Mouse (Mus musculus) G1E (cell line): ENCODE results near the gene Cdkal1. TPM values are rescaled to one million over a fixed set of nuclear protein-coding genes. Genes with fewer than 3 reads are reported as not detected.

Experiments
- ATAC-seq: 2 replicates; pipeline ENCODE4 v1.8.0; 2016; ENCODE audit warnings: mild to moderate bottlenecking; ENCODE audit not compliant: insufficient number of reproducible peaks, poor library complexity, low FRiP score, severe bottlenecking; ENCODE audit errors: extremely low read depth
- DNase-seq: peaks from one replicate; pipeline ENCODE4 v3.0.0; 2012; ENCODE audit warnings: low spot score
- H3K27me3 ChIP-seq: 2 replicates; pipeline ENCODE4 v1.6.1; 2012; ENCODE audit warnings: mild to moderate bottlenecking, low read length, inconsistent platforms; ENCODE audit not compliant: insufficient read depth
- H3K36me3 ChIP-seq: replicated peaks from 2 replicates; pipeline ENCODE3; 2012; ENCODE audit warnings: mild to moderate bottlenecking, inconsistent platforms
- H3K4me1 ChIP-seq: 2 replicates; pipeline ENCODE4 v1.6.1; 2012; ENCODE audit warnings: low read depth, low read length, inconsistent platforms, mixed read lengths; ENCODE audit not compliant: insufficient read depth
- H3K4me3 ChIP-seq: 2 replicates; pipeline ENCODE4 v1.5.1; 2012; ENCODE audit warnings: low read depth, mild to moderate bottlenecking, inconsistent platforms, low read length, moderate library complexity, mixed read lengths
- H3K9me3 ChIP-seq: replicated peaks from 2 replicates; pipeline ENCODE4 v1.6.1; 2012; ENCODE audit warnings: inconsistent platforms
- CTCF ChIP-seq: IDR thresholded peaks from 2 replicates; pipeline ENCODE4 v1.5.1; 2012; ENCODE audit warnings: low read depth, low read length, inconsistent platforms, mixed read lengths
- GATA1 ChIP-seq: IDR thresholded peaks from 2 replicates; pipeline ENCODE4 v1.6.1; 2012; ENCODE audit warnings: borderline replicate concordance, low read length, inconsistent platforms, mixed read lengths
- GATA2 ChIP-seq: IDR thresholded peaks from 2 replicates; pipeline ENCODE4 v1.6.1; 2012; ENCODE audit warnings: low read depth, low read length, inconsistent platforms, borderline replicate concordance
- POLR2AphosphoS5 ChIP-seq: IDR thresholded peaks from 2 replicates; pipeline ENCODE4 v1.6.1; 2012; ENCODE audit warnings: low read depth, low read length, inconsistent platforms; ENCODE audit not compliant: insufficient replicate concordance
- TAL1 ChIP-seq: conservative IDR thresholded peaks from 2 replicates; pipeline ENCODE4 v1.6.1; 2012; ENCODE audit warnings: low read depth, low read length, inconsistent platforms, mixed read lengths
- polyA plus RNA-seq: library from polyadenylated mRNA; stranded (reverse); fragments of >175 nt; gene quantifications from 2 replicates; pipeline ENCODE4 v1.2.3, GENCODE M21; 2012
- total RNA-seq, 2 experiments: library from RNA; stranded (forward) in 1 of 2; stranded (reverse) in 1 of 2; fragments of 200-1000 nt in 1 of 2; fragments of >200 nt in 1 of 2; fragmentation: Nextera tagmentation in 1 of 2; gene quantifications; 2 replicates each; pipeline ENCODE4 v1.2.3; 2014 to 2017

The Cdkal1 gene
- total and polyA plus RNA-seq, 3 experiments = 0.98 to 53.9 (median 35.6) TPM

GRCm38 (mm10) chr13:29361842-29362241 is 493.6 kb downstream of the Cdkal1 start:
- Histone ChIP-seq H3K36me3 (no peaks in the 10 kb centered on the region), H3K4me3 (no peak overlapping the region), H3K27me3 (no peaks in the 10 kb centered on the region), H3K4me1 (no peaks in the 10 kb centered on the region), H3K9me3 (no peaks in the 10 kb centered on the region)
- ATAC-seq = no peak
- TF ChIP-seq CTCF (no peak), GATA2 (no peak), GATA1 (no peak), POLR2AphosphoS5 (no peak), TAL1 (no peak)
- DNase-seq = no peak

- no peak for TF ChIP-seq POLR2AphosphoS5
- no peak for TF ChIP-seq CTCF
- TF ChIP-seq GATA1 = no peak
- no peak for TF ChIP-seq GATA2
- no peak for TF ChIP-seq TAL1
- no peak overlapping the region for H3K4me3 ChIP-seq
- peaks cover 5% of the 10 kb centered on the region for H3K36me3 ChIP-seq
- no peaks in the 10 kb centered on the region for H3K4me1 ChIP-seq
- no peaks in the 10 kb centered on the region for H3K27me3 ChIP-seq
- no peak for ATAC-seq
- DNase-seq = no peak
- H3K9me3 ChIP-seq = no peaks in the 10 kb centered on the region
Measured at GRCm38 (mm10) chr13:29360899-29361298, 494.6 kb downstream of the Cdkal1 start.

GRCm38 (mm10) chr13:29359341-29359740 is 496.1 kb downstream of the Cdkal1 start:
- Histone ChIP-seq H3K36me3 (peaks cover 13% of the 10 kb centered on the region), H3K27me3 (no peaks in the 10 kb centered on the region), H3K4me3 (no peak overlapping the region), H3K4me1 (no peaks in the 10 kb centered on the region), H3K9me3 (no peaks in the 10 kb centered on the region)
- DNase-seq = no peak
- ATAC-seq = no peak
- TF ChIP-seq CTCF = no peak
- no peak for TF ChIP-seq GATA2
- TF ChIP-seq TAL1 = no peak
- no peak for TF ChIP-seq GATA1
- TF ChIP-seq POLR2AphosphoS5 = no peak

DNA sequence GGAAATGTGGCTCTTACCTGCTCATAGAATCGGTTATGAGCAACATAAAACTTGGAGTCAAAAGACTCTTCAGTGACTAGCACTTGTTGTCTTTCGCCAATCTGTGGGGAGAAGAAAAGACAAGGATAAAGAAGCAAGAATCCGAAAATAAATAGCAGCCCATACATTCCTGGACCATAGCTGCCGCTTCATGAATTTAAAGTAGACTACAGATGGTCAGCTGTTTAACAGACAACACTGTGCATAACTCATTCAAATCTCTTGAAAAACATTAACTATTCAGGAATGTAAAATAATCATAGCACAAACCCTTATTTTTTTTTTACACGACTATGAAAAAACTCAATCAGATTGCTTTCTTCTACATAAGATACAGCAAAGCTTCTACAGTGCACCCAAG is 498.0 kb downstream of the Cdkal1 start:
- Histone ChIP-seq H3K9me3 (no peaks in the 10 kb centered on the region), H3K4me3 (no peak overlapping the region), H3K4me1 (no peaks in the 10 kb centered on the region), H3K27me3 (no peaks in the 10 kb centered on the region), H3K36me3 (peaks cover 20% of the 10 kb centered on the region)
- TF ChIP-seq TAL1 (no peak), POLR2AphosphoS5 (no peak)
- DNase-seq (no peak), ATAC-seq (no peak)

DNA sequence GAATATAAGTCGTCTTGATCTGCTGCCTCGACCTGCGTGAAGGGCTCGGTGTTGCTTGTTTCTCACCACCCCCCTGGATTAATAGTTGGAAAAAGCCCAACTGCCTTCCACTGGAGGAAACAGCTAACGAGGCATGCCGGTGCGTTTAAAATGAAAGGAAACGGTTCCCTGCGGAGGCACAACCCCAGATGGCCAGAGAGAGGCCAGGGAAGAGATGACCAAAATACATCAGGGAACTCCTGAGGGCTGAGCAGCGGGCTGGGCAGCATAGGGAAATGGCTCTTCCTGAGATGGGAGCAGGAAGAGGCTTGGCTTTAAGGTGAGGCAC is 499.4 kb downstream of the Cdkal1 start:
- no peak for TF ChIP-seq POLR2AphosphoS5
- TF ChIP-seq CTCF = no peak
- TF ChIP-seq GATA2 = no peak
- no peak for TF ChIP-seq TAL1
- DNase-seq = no peak
- H3K4me1 ChIP-seq = no peaks in the 10 kb centered on the region
- no peaks in the 10 kb centered on the region for H3K27me3 ChIP-seq
- peaks cover 28% of the 10 kb centered on the region for H3K36me3 ChIP-seq
- no peak overlapping the region for H3K4me3 ChIP-seq
- no peaks in the 10 kb centered on the region for H3K9me3 ChIP-seq
- no peak for ATAC-seq

DNA sequence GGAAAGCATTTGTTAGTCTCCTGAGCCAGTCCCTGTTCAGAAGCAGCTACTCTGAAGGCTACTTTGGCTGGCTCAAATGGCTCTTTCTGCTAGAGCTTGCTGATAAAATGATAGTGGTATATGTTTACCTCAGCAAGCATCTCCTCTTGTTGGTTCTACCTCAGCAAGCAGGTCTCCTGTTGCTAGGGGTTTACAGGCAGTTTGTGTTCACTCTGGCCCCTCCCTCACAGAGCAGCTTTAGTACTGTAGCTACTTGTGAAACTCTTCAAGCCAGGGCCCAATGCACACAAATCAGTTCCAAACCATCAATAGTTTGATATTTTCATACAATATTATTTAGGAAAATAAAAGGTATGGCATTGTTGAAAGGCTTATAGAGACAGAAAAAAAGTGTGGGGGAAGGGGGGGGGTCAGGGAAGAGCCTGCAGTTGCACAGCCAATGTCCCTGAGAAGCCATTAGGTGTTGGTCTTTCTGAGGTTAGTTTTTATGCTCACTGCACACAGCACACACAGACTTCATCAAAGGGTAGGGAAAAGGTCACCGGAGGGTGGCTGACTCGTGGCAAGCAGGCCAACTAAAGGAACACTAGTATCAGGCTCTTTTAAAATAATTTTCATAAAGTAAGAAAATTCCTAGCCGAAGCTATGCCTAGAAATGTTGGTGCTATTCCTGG is 499.9 kb downstream of the Cdkal1 start:
- H3K9me3 ChIP-seq = no peaks in the 10 kb centered on the region
- no peaks in the 10 kb centered on the region for H3K4me1 ChIP-seq
- ATAC-seq (no peak), DNase-seq (no peak)
- TF ChIP-seq POLR2AphosphoS5 = no peak
- H3K36me3 ChIP-seq = peaks cover 28% of the 10 kb centered on the region
- H3K4me3 ChIP-seq = no peak overlapping the region
- no peaks in the 10 kb centered on the region for H3K27me3 ChIP-seq

- no peak for TF ChIP-seq GATA1
- TF ChIP-seq GATA2 = no peak
- no peak for TF ChIP-seq POLR2AphosphoS5
- TF ChIP-seq CTCF = no peak
- TF ChIP-seq TAL1 = no peak
- no peak overlapping the region for H3K4me3 ChIP-seq
- DNase-seq (no peak), ATAC-seq (no peak)
- no peaks in the 10 kb centered on the region for H3K27me3 ChIP-seq
- no peaks in the 10 kb centered on the region for H3K4me1 ChIP-seq
- no peaks in the 10 kb centered on the region for H3K9me3 ChIP-seq
- H3K36me3 ChIP-seq = peaks cover 30% of the 10 kb centered on the region
Measured at GRCm38 (mm10) chr13:29354943-29355342, 500.5 kb downstream of the Cdkal1 start.
